Mouse (Mus musculus) large intestine, adult 2 months (tissue): ENCODE data around the gene Lrch3. TPM values are rescaled to one million over a fixed set of nuclear protein-coding genes. Genes with fewer than 3 reads are reported as not detected.

Source experiments
- DNase-seq: peaks from one replicate; pipeline ENCODE4 v3.0.0-alpha.2; 2012; ENCODE audit warnings: low read depth, low spot score
- WGBS: fragments of 180-500 bp; shearing (Covaris S2); methylation state at CpG from one replicate; pipeline ENCODE4 v1.1.7; 2018; 5-methylcytosine and 5-hydroxymethylcytosine counted together
- polyA plus RNA-seq: library from polyadenylated mRNA; depleted of rRNA; stranded (reverse); fragments of >200 nt; gene quantifications from 2 replicates; pipeline ENCODE4 v1.2.3, GENCODE M21; 2012

Lrch3 gene
- polyA plus RNA-seq, 1 experiment = 9.1 TPM

DNA sequence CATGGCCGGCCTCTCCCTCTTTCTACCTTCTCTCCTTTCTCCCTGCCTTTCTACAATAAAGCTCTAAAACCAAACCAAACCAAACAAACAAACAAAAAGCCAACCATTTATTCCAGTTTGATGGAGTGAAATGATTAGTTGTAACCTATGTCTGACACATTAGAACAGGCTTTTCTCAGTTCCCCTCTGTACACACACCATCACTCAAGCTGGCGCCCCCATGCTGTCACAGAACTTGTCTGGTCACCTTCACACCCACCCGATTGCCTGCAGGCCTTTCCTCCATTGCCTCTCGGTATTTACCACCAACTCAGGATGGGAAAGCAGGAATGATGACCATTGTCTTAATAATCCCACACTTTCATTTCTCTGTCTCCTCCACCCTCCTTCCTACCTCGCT, 43.0 kb downstream of the Lrch3 start:
- WGBS = 75% methylated on average over 5 of the region's 5 CpGs
- DNase-seq = no peak

- no peak for DNase-seq
- 69% methylated on average over 5 of the region's 5 CpGs for WGBS
Observed at GRCm38 (mm10) chr16:32972535-32972934, 58.6 kb downstream of the Lrch3 start.

- WGBS = 77% methylated on average over 2 of the region's 2 CpGs
- no peak for DNase-seq
Observed at GRCm38 (mm10) chr16:32973047-32973446, 59.1 kb downstream of the Lrch3 start.

- no peak for DNase-seq
- WGBS = 69% methylated on average over 1 of the region's 1 CpGs
Observed at GRCm38 (mm10) chr16:32980227-32980626, 66.3 kb downstream of the Lrch3 start.

GRCm38 (mm10) chr16:32981405-32981804, 67.5 kb downstream of the Lrch3 start:
- WGBS = 91% methylated on average over 4 of the region's 4 CpGs
- no peak for DNase-seq

GRCm38 (mm10) chr16:32984631-32985030, 70.7 kb downstream of the Lrch3 start:
- no peak for DNase-seq
- 73% methylated on average over 2 of the region's 2 CpGs for WGBS

- 88% methylated on average over 5 of the region's 5 CpGs for WGBS
- no peak for DNase-seq
Observed at GRCm38 (mm10) chr16:32992158-32992557, 78.3 kb downstream of the Lrch3 start.

- DNase-seq = peak; percentile 39
- WGBS = 16% methylated on average over 9 of the region's 9 CpGs
Observed at GRCm38 (mm10) chr16:33005216-33005615, 91.3 kb downstream of the Lrch3 start.

- 85% methylated on average over 7 of the region's 7 CpGs for WGBS
- no peak for DNase-seq
Observed at GRCm38 (mm10) chr16:33006888-33007287, 93.0 kb downstream of the Lrch3 start.

DNA sequence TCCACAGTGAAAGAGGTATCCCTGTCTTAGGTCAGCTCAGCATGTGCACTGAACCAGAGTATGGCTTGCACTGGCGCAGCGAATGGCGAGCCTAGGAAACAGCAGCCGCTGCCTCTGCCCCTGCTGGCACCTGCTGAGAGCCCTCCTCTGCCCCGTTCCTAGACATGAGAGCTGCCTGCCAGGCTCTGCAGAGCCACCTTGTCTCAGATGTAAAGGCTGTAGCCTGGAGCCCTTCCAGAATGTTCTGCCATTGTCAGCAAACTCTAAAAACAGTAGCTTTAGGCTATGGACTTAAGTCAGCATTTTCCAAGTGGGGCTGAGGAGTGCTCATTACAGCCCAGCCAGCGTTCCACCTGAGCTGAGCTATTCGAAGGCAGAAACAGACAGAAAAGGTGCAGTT, 93.5 kb downstream of the Lrch3 start:
- no peak for DNase-seq
- WGBS = 92% methylated on average over 7 of the region's 7 CpGs

- 95% methylated on average over 6 of the region's 6 CpGs for WGBS
- no peak for DNase-seq
Observed at GRCm38 (mm10) chr16:33010166-33010565, 96.3 kb downstream of the Lrch3 start.

- no peak for DNase-seq
- WGBS = 89% methylated on average over 5 of the region's 5 CpGs
Observed at GRCm38 (mm10) chr16:33013801-33014200, 99.9 kb downstream of the Lrch3 start.

- DNase-seq = no peak
- 93% methylated on average over 1 of the region's 1 CpGs for WGBS
Observed at GRCm38 (mm10) chr16:33014921-33015320, 101.0 kb downstream of the Lrch3 start.

DNA sequence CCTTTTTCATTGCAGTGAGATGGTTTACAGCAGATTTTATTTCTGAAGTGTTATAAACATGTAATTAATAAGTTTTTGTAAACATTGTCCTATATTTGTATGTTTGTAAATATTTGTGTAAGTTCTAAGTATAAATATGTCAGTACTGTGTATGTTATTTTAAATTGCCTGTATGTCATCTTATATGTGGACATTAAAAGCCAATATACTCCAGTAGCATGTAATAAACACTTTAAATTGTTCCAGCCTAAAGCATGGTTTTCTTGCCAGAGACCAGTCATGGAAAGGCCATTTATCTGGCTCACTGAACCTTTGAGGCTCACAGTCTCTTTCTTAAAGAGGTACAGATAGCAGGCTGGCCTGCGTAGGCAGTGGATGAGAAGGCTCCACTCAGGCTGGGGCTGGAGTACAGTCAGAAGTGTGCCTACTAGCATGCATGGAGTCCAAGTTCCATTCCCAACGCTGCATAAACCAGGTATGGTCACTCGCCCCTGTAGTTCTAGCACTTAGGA, 101.6 kb downstream of the Lrch3 start:
- WGBS = 87% methylated on average over 3 of the region's 3 CpGs
- DNase-seq = no peak

DNA sequence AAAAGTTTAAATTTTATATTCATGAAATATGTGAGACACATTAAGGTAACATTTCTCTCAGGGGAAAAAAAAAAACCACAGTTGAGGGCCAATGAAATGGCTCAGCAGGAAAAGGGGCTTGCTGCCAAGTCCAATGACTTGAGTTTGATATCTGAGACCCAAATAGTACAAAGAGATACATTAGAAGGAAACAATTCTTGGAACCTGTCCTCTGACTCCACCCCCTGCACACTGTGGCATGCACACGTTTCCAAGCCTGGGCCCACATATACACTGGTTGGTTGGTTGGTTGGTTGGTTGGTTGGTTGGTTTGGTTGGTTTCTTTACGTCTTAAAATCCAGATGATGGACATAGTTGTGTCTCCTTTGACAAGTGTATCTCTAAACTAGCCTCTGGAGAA, 102.1 kb downstream of the Lrch3 start:
- no peak for DNase-seq
- 84% methylated on average over 2 of the region's 2 CpGs for WGBS

- peak; percentile 16 for DNase-seq
Observed at GRCm38 (mm10) chr16:33017677-33018349, 103.9 kb downstream of the Lrch3 start.

GRCm38 (mm10) chr16:33019117-33019770, 105.3 kb downstream of the Lrch3 start:
- 26% methylated on average over 21 of the region's 21 CpGs for WGBS
- DNase-seq = peak; percentile 16

More at GRCm38 (mm10) chr16:33017677-33018349, 103.9 kb downstream of the Lrch3 start:
- WGBS = 43% methylated on average over 5 of the region's 5 CpGs

DNA sequence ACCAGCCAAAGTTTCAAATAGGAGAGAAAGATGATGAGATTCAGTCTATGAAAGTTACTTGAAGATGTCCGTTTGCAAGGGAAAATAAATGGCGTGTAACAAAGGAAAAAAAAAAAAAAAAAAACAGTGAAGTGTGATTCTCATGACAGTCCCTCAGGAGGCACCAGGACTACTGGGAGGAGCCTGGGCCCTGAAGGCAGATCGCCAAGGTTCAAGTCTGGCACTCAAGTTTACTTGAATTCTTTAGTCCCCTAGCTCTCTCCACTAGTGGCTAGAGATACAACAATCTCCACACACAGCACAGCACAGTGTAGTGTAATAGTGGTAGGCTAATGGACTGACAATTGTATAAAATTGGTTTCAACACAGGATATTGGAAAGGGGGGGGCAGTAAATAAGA, 107.5 kb downstream of the Lrch3 start:
- no peak for DNase-seq
- WGBS = 77% methylated on average over 3 of the region's 3 CpGs

DNA sequence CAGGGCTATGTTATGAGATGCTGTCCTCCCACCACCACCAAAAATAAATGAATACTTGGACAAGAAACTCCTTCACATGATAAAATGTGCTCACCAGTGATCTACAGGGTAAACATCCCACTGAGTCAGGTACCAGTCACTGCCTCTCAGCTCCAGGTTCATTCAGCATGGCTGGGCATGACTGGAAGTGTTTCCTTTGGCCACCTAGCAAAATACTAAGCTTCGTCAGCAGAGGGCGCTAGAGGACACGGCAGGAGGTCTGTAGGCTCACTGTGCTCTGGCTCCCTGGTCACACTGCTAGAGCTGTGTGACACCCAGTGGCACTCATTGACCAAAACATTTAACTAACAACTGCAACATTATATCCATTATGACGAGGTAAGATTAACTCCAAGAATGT, 109.8 kb downstream of the Lrch3 start:
- peak; percentile 64 for DNase-seq
- WGBS = under 1% methylated on average over 4 of the region's 4 CpGs

DNA sequence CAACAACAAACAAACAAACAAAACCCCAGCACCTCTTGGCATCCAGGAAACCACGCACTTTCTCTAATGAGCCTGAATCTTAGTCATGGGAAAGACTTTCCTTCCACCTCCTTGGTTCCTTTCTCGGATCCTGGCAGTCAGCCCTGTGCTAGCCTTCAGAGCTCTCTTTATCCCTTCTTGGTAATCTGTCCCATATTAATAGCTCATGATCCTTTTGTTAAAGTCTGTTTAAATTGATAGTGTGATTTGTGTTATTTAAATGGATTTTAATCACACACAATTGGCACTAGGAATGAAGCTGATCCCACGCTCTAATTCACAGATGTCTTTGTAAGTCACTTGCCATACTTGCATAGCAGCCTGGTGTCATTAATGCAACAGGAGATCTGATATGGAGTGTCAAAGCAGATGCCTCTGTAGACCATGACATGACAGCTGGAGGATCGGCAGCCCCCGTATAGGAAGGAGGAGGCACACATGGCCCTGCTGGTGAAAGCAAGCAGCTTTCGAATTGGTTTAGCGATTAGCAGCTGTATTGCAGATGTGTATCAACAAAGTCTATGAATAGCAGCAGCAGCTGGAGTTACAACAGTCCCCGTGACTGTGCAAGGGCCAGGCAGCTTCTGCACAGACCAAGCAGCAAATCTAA, 110.7 kb downstream of the Lrch3 start:
- 70% methylated on average over 8 of the region's 8 CpGs for WGBS
- DNase-seq = no peak

- 89% methylated on average over 7 of the region's 7 CpGs for WGBS
- DNase-seq = no peak
Observed at GRCm38 (mm10) chr16:33026357-33026756, 112.5 kb downstream of the Lrch3 start.
